Mouse (Mus musculus) cerebellum, adult 2 months (tissue): Measurements from ENCODE around the gene Acbd6.

Experiments used
- CTCF ChIP-seq: fragments of 200-500 bp; IDR thresholded peaks from 2 replicates; pipeline ENCODE4 v1.5.1; 2011; ENCODE audit warnings: low read depth, mild to moderate bottlenecking, control low read depth, low read length, moderate library complexity, borderline replicate concordance; ENCODE audit not compliant: insufficient read depth
- POLR2A ChIP-seq: fragments of 200-500 bp; IDR thresholded peaks from 2 replicates; pipeline ENCODE4 v1.6.1; 2011; ENCODE audit warnings: low read length, control low read depth, borderline replicate concordance; ENCODE audit not compliant: insufficient read depth

DNA sequence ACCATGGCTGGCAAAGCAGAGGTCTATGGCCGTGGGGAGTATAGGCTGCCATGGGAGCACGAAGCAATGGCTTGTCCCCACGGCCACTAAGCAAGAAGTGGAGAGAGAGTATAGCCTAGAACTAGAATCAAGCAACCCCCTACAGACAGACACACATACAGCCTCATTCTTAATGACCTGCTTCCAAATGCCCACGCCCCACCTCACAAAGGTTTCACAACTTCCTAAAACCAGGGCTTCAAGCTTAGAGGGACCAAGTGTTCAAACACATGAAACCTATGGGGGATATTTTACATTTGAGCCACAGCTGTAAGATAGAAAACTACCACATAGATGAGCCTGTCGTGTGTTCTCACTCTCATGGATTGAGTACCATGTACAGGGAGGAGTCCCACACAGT lies 25.5 kb upstream of the Acbd6 start:
- TF ChIP-seq CTCF (no peak), POLR2A (no peak)
